8 mouse cellular contexts compared by ENCODE assay signal in the genomic region with DNA sequence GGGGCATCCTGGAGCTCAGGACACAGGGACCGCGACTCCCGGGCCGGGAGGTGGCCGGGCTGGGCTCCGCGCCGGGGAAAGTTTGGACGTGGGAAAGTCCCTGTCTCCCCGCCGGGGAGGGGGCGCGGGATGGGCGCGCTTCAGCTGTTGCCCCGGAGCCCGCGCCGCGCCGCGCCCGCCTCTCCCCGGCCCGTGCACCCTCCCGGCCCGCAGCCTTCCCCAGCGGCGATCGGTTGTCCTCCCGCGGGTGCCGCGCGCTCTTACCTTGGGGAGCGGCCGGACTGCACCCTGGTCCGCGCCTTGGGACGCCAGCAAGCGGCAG. TPM values are rescaled to one million over a fixed set of nuclear protein-coding genes. Genes with fewer than 3 reads are reported as not detected.
A peak's percentile ranks its signal among the peaks of the same experiment; 100 is the strongest.
DNase-seq lines count a peak whose midpoint lies in the region; ATAC-seq lines count a peak whose summit lies in the region.

No protein-coding gene starts in this region.

- peaks cover 93% of the 10 kb centered on the region for H3K27me3 ChIP-seq in kidney, embryonic 16.5 days (ENCODE audit: insufficient read depth, low read length)
- H3K27me3 ChIP-seq in embryonic facial prominence, embryonic 11.5 days (ENCODE audit: control insufficient read depth, insufficient read depth, low read length): peaks cover 72% of the 10 kb centered on the region
- H3K27me3 ChIP-seq in hindbrain, embryonic 13.5 days: peaks cover 84% of the 10 kb centered on the region
- H3K27me3 ChIP-seq in midbrain, embryonic 14.5 days (ENCODE audit: control insufficient read depth, insufficient read depth, low read length): peaks cover 35% of the 10 kb centered on the region

- H3K4me1 ChIP-seq in kidney, embryonic 16.5 days (ENCODE audit: insufficient read depth, low read length): peaks cover 25% of the 10 kb centered on the region
- H3K4me1 ChIP-seq in embryonic facial prominence, embryonic 11.5 days (ENCODE audit: control insufficient read depth, insufficient read depth, low read length): peaks cover 6% of the 10 kb centered on the region
- H3K4me1 ChIP-seq in hindbrain, embryonic 13.5 days (replicated peaks): peaks cover 49% of the 10 kb centered on the region
- H3K4me1 ChIP-seq in midbrain, embryonic 14.5 days (ENCODE audit: control insufficient read depth, insufficient read depth, low read length): peaks cover 35% of the 10 kb centered on the region

- H3K9ac ChIP-seq in kidney, embryonic 16.5 days (replicated peaks; ENCODE audit: low read length): peak overlapping the region; percentile 63
- H3K9ac ChIP-seq in embryonic facial prominence, embryonic 11.5 days (replicated peaks; ENCODE audit: low read length): peak overlapping the region; percentile 65
- peak overlapping the region; percentile 88 for H3K9ac ChIP-seq in hindbrain, embryonic 13.5 days
- H3K9ac ChIP-seq in midbrain, embryonic 14.5 days (replicated peaks; ENCODE audit: low read length): peak overlapping the region; percentile 87

- under 1% methylated on average over 41 of the region's 41 CpGs for WGBS in kidney, embryonic 16.5 days
- 0% methylated on average over 35 of the region's 41 CpGs for WGBS in embryonic facial prominence, embryonic 11.5 days
- WGBS in hindbrain, embryonic 13.5 days: under 1% methylated on average over 36 of the region's 41 CpGs
- WGBS in midbrain, embryonic 14.5 days: under 1% methylated on average over 38 of the region's 41 CpGs

- no peak for DNase-seq in kidney, adult 11 months
- DNase-seq in embryonic facial prominence, embryonic 11.5 days (ENCODE audit: low spot score): no peak
- DNase-seq in midbrain, embryonic 14.5 days: no peak
- no peak for DNase-seq in right cerebral cortex, adult 2 months (ENCODE audit: low spot score in 2 of 2)
- no peak for DNase-seq in cerebellum, postnatal 25 days
- DNase-seq in layer of hippocampus, adult 9-11 months: no peak

- H3K36me3 ChIP-seq in kidney, embryonic 16.5 days (ENCODE audit: insufficient read depth, low read length): no peaks in the 10 kb centered on the region
- no peaks in the 10 kb centered on the region for H3K36me3 ChIP-seq in embryonic facial prominence, embryonic 11.5 days (replicated peaks; ENCODE audit: control insufficient read depth, insufficient read depth, low read depth, low read length)
- no peaks in the 10 kb centered on the region for H3K36me3 ChIP-seq in hindbrain, embryonic 13.5 days
- no peaks in the 10 kb centered on the region for H3K36me3 ChIP-seq in midbrain, embryonic 14.5 days (ENCODE audit: control insufficient read depth, insufficient read depth, low read length)

- no peaks in the 10 kb centered on the region for H3K9me3 ChIP-seq in kidney, embryonic 16.5 days (ENCODE audit: low read length)
- no peaks in the 10 kb centered on the region for H3K9me3 ChIP-seq in embryonic facial prominence, embryonic 11.5 days (replicated peaks; ENCODE audit: control insufficient read depth, low read length)
- no peaks in the 10 kb centered on the region for H3K9me3 ChIP-seq in hindbrain, embryonic 13.5 days
- H3K9me3 ChIP-seq in midbrain, embryonic 14.5 days (ENCODE audit: control insufficient read depth, low read length): no peaks in the 10 kb centered on the region

- ATAC-seq in kidney, embryonic 16.5 days (ENCODE audit: low FRiP score, low TSS enrichment): peak; percentile 46
- ATAC-seq in embryonic facial prominence, embryonic 11.5 days (replicated peaks; ENCODE audit: insufficient number of reproducible peaks, low FRiP score, low TSS enrichment, low read depth): peak; percentile 33
- peak; percentile 22 for ATAC-seq in hindbrain, embryonic 13.5 days (ENCODE audit: low FRiP score)
- no peak; the same call in 1 of the 2 replicates for ATAC-seq in midbrain, embryonic 14.5 days (ENCODE audit: low FRiP score, low TSS enrichment)

- H3K4me3 ChIP-seq in kidney, embryonic 16.5 days (ENCODE audit: low read length): peak overlapping the region; percentile 64
- peak overlapping the region; percentile 57 for H3K4me3 ChIP-seq in embryonic facial prominence, embryonic 11.5 days (ENCODE audit: low read depth, low read length)
- peak overlapping the region; percentile 71 for H3K4me3 ChIP-seq in hindbrain, embryonic 13.5 days
- H3K4me3 ChIP-seq in midbrain, embryonic 14.5 days (replicated peaks; ENCODE audit: low read depth, low read length): peak overlapping the region; percentile 72

- no peak overlapping the region for H3K27ac ChIP-seq in kidney, embryonic 16.5 days (ENCODE audit: low read length)
- H3K27ac ChIP-seq in embryonic facial prominence, embryonic 11.5 days (replicated peaks; ENCODE audit: low read depth, low read length): no peak overlapping the region
- H3K27ac ChIP-seq in hindbrain, embryonic 13.5 days: peak overlapping the region; percentile 90
- H3K27ac ChIP-seq in midbrain, embryonic 14.5 days (replicated peaks; ENCODE audit: low read depth, low read length): peak overlapping the region; percentile 89

- peak overlapping the region; percentile 99 for H3K4me2 ChIP-seq in kidney, embryonic 16.5 days (replicated peaks; ENCODE audit: low read depth, low read length)
- peak overlapping the region; percentile 98 for H3K4me2 ChIP-seq in embryonic facial prominence, embryonic 11.5 days (ENCODE audit: low read depth, low read length)
- H3K4me2 ChIP-seq in hindbrain, embryonic 13.5 days: peak overlapping the region; percentile 97
- peak overlapping the region; percentile 96 for H3K4me2 ChIP-seq in midbrain, embryonic 14.5 days (ENCODE audit: low read length)

RNA-seq across cellular contexts. Expression of gene Cdh22, which starts 0.4 kb away (rescaled TPM):
- polyA plus RNA-seq in kidney, embryonic 16.5 days (2015; fragmentation: Nextera tagmentation; extraction: Ambion mirVana): 0.77 and 0.98 TPM in 2 replicates
- 1.2 and 1.3 TPM in 2 replicates for polyA plus RNA-seq in embryonic facial prominence, embryonic 11.5 days (2014; fragmentation: Nextera tagmentation; extraction: Ambion mirVana)
- 9.4 and 11.4 TPM in 2 replicates for polyA plus RNA-seq in hindbrain, embryonic 13.5 days (2015; fragmentation: Nextera tagmentation; extraction: Ambion mirVana)
- polyA plus RNA-seq in midbrain, embryonic 14.5 days (2014; fragmentation: Nextera tagmentation; extraction: Ambion mirVana): 15.8 and 18.4 TPM in 2 replicates

RNA-seq across cellular contexts. Expression of gene Slc35c2, which starts 53.4 kb away (rescaled TPM):
- 62.4 and 62.8 TPM in 2 replicates for polyA plus RNA-seq in kidney, embryonic 16.5 days (2015; fragmentation: Nextera tagmentation; extraction: Ambion mirVana)
- polyA plus RNA-seq in embryonic facial prominence, embryonic 11.5 days (2014; fragmentation: Nextera tagmentation; extraction: Ambion mirVana): 38.6 and 41.8 TPM in 2 replicates
- 61.5 and 68.1 TPM in 2 replicates for polyA plus RNA-seq in hindbrain, embryonic 13.5 days (2015; fragmentation: Nextera tagmentation; extraction: Ambion mirVana)
- polyA plus RNA-seq in midbrain, embryonic 14.5 days (2014; fragmentation: Nextera tagmentation; extraction: Ambion mirVana): 60.8 and 65.2 TPM in 2 replicates

Comparison
In these comparisons a context has a peak if more than half of its experiments do, and no peak if none do; other contexts are left out.
1. H3K27ac ChIP-seq: peak in hindbrain, embryonic 13.5 days (single experiment) and midbrain, embryonic 14.5 days (single experiment); none in kidney, embryonic 16.5 days (single experiment) and embryonic facial prominence, embryonic 11.5 days (single experiment).
2. Peak in every context shown above with its lines, with median percentiles within 50 percentile points of each other: H3K4me2 ChIP-seq, H3K4me3 ChIP-seq and H3K9ac ChIP-seq.